Mouse (Mus musculus) urinary bladder, postnatal 25 days (tissue): Measurements from ENCODE around the gene Myh9.
"Not testable (repeated sequence)": the region's sequence is repeated elsewhere in the genome, so short reads cannot be mapped to it uniquely, and the experiment has no call there.

Experiments
- DNase-seq: peaks from one replicate; pipeline ENCODE4 v3.0.0; 2022; ENCODE audit warnings: low spot score

Gene Myh9

DNA sequence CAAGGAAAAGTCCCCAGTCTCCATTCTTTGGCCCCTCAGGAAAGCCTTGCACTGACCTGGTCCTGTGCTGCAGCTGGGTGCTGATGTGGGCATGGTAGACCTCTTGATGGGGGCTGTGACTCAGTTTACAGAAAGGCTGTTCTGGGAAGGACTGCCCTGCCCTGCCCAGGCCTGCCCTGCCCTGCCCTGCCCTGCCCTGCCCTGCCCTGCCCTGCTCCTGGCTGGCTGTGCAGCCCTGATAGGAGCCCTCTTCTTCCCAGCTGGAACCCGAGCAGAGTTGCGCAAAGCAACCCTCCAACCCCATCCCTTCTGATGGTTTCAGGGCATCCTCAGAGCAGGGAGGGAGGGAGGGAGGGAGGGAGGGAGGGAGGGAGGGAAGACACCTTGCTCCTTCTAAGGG lies 86.8 kb downstream of the Myh9 start:
- no peak for DNase-seq

DNA sequence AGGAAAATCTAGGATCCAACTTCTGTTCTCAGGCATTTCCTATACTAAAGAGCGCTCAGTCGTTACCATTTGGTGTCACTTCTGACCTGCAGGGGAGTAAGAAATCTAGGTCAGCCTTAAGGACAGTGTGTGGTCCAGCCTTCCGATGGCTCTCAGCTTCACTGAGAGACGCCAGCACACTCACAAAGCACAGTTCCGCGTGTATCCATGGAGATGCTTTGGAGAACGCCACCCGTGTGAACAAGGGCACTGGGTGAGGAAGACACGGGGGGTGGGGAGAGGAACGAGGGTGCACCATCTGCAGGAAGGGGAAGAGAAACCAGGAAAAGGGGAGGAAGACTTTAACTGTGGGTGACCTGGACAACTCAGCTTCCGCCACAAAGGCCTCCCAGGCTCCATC lies 89.5 kb downstream of the Myh9 start:
- no peak for DNase-seq

DNA sequence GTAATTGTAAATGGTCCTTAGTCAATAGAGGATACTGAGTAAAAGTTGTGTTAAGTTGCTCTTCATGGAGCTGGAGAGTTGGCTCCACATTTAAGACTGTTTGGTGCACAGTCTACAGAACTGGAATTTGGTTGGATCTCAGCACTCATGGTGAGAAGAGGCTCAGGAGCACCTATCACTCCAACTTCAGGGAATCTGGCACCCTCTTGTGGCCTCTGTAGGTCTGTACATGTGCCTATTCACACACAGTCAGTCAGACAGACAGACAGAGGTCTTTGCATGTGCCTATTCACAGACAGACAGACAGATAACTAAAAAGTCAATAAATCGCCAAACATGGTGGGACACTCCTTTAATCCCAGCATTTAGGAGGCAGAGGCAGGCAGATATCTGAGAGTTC lies 91.5 kb downstream of the Myh9 start:
- no peak for DNase-seq

DNA sequence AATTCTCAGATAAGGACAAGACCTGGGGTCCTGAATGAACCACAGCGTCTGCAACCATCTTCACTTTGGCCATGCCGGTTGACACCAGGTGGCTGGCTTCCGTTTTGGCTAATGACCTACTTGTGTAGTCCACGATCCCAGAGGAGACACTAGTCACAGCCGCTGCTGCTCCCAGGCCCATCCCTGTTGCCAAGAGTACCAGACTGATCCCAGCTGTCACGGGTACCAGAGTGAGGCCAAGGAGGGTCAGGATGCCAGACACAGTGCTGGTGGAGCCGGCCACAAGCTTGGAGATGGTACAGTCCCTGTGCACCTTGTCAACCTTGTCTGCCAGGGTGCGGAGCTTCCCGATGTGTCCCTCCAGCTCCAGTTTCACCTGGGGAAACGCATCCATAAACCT lies 92.3 kb downstream of the Myh9 start:
- no peak for DNase-seq

DNA sequence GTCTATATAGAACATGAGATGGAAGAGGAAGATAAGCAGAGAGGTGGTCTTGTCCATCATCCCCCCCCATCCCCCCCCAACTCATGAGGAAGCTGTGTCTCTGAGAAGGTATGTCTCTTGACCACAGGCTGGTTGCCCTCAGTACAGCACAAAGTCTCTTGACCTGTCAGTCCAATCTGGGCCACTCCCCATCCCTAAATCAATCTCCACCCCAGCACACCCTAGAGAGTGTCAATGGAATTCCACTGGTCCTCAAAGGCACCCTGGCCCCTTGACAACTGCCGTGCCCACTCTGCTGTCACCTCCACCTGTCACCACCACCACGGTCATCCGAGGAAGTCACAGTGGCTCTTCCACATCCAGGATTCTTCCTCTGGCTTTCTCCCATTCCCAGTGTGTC lies 93.6 kb downstream of the Myh9 start:
- no peak for DNase-seq

DNA sequence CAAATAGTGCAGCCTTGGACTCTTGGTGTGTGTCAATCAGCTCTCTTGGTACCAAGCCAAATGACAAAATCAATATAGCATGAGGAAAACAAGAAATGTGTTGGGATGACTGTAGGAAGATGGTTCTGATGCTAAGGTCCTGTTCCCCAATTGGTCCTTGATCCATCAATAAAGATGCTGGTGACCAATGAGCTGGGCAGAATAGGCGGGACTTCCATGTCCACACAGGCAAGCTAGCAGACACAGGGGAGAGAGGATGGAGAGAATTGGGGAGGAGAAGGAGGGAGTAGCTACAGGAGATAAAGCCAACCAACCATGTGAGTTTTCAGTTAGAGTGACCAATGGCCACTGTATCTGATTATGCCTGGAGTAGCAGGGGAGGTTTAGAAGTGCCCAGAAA lies 95.6 kb downstream of the Myh9 start:
- DNase-seq = no peak

DNA sequence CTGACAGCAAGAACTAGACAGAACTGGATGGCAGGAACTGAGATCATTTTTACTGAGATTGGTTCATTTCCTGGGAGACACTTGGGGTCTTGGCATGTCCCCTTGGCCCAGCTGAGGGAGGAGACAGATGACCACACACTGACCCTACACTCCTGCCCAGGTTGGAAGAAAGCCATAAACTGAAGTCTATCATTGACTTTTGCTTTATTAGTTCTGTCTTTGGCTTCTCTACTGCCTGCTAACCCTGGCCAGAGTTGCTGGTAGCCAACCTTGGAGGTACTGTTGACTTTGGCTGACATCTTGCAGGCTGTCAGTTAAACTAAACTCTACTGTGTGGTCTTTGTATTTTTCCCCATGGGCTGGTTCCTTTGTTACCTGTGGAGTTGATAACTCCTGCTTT lies 96.9 kb downstream of the Myh9 start:
- DNase-seq = no peak

DNA sequence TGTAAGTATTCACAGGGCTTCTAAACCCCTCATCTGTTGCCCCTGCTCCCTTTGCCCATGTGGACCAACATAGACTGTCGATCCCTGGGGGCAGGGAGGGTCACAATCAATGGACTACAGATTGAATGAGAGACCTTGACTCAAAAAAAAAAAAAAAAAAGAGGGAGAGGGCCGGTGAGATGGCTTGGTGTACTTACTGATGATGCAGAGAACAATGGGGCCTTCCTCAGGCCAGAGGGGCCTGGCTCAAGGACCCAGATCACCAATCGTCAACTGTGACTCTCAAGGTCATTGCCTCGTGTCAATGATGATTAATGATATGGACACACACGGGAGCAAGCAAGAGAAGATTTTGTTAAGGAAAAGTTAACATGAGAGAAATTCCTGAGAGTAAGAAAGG lies 97.3 kb downstream of the Myh9 start:
- DNase-seq = no peak

DNA sequence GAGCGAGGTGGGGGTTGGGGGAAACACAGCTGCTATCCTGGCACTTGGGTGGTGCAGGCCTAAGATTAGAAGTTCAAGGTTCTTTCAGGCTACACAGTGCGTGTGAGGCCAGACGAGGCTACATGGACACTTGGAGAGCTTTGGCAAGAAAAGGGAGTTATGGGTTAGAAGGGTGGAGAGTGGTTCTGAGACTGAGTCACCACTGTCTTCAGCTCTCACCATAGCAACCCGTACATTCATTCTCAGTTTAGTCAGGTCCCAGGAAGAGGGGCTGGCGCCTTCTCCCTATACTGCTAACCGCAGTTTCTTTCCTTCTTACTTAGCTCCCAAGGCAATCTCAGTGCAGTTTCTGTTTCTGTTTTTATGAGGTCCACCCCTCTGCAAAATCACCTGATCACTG lies 100.4 kb downstream of the Myh9 start:
- DNase-seq = not testable (repeated sequence)

DNA sequence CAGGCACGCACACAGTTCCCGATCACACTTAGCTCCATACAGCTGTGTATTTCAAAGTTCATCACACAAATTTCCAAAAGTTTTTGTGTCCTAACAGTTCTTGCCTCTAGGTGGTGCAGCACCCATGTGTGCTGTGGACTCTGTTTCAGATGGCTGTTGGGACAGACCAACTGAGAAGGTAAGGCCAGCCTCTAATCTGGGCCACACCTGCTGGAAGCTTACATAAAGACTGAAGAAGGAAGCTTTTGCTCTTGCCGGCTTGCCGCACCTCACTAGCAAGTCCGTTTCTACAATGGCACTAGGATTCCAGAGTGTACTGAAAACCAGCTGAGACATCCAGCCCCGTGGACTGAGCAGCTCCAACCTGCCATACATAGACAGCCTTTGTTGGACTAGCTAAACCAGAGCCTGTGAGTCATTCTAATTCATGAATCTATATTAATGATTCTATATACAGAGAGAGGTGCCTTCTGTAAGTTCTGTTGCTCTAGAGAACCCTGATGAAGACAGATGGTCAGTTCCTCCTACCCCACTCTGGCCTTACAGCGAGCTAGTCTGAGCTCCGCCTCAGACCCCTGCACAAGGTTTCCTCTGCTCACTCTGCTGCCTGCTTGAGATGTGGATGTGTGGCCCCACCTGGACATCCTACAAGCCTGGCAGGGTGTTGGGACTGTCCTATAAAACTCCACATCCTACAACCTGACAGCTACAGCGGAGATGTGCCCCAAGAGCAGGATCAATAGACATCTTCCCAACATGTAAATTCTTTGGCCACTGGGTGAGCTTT lies 101.3 kb downstream of the Myh9 start:
- DNase-seq = no peak

DNA sequence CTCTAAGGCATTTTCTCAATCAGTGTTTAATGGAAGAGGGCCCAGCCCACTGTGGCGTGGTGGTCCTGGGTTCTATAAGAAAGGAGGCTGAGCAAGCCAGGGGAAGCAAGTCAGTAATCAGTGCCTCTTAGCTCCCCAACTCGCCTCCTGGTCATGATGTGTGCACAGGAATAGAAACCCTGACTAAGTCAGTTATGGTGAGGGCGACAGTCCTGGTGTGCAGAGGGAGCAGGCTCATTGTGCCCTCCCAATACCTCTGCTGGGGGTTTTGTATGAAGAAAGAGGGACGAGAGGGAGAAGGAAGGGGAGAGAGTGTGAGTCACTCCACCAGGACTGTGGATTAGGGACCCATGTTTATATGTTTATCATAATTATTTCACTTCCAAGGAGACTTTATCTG lies 108.1 kb downstream of the Myh9 start:
- DNase-seq = not testable (repeated sequence)

DNA sequence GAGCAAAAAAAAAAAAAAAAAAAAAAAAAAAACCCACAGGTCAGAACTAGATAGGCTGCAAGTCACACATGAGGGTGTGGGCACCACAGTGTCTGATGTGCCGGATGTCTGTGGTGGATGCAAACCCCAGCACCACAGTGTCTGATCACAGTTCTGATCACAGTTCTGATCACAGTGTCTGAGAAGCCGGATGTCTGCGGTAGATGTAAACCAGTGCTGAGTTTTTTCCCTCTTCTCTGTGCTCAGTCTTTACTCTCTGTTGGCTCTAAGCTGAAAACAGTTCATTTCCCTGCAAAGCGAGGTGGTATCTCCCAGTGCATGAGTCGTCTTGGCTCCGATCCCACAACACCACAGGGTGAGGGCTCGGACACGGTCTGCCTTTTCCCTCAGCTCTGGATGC lies 108.6 kb downstream of the Myh9 start:
- DNase-seq = not testable (repeated sequence)

DNA sequence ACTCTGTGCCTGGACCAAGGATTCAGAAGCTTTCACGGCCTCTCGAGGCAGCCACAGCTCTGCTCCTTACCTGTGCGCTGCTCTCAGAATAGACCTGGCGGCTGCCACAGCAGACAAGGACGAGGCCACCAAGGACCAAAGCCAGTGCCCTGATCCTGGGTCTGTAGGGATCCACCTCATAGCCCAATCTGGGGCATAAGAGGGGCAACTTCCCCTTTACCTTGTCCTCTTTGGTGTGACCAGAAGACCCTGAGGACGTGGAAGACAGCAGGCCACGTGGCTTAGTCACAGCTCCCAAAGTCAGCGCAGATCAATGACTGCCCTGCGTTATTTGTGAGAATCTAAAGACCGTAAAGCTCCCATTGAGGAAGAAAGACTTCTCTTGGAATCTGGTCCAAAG lies 109.1 kb downstream of the Myh9 start:
- not testable (repeated sequence) for DNase-seq

DNA sequence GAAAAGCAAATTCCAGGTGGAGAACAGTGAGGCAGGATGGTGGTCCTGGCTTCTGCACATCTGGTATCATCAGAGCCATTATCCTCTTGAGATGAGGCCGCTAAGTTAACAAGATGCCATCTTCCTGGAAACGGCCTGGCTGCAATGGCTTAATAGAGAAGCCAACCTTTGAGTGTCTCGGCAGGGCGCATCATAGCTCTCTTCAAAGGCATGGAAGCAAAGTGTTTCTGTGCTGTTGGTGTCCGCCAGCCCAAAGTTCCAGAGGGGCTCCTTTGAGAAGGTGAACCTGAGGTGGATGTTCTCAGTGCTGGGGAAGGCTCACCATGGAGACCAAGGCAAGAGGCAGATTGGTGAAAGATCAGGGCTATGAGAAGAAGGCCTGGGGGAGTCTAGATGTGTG lies 110.4 kb downstream of the Myh9 start:
- no peak for DNase-seq

DNA sequence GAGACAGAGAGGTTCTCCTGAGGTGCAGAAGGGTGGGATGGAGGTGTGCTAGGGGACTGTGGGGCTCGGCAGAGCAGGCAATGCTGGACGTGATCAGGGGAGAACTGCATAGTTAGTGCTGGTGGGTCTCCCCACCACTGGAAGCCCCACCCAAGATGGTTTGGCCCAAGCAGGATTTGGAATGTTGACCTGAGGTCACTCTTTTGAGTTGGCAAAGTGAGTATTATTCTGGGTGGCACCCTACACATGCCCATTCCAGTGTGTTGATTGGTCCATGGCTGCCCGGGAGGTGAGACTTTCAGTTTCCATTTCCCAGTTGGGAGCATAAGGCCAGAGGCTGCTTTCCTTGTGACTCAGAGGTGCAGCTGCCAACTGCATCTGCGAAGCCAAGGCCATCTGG lies 113.2 kb downstream of the Myh9 start, which contains the start of gene Apol9b:
Gene Apol9b, plus strand, starts transcription at position 301 of the 400 bp plus-strand sequence.
- DNase-seq = not testable (repeated sequence)

DNA sequence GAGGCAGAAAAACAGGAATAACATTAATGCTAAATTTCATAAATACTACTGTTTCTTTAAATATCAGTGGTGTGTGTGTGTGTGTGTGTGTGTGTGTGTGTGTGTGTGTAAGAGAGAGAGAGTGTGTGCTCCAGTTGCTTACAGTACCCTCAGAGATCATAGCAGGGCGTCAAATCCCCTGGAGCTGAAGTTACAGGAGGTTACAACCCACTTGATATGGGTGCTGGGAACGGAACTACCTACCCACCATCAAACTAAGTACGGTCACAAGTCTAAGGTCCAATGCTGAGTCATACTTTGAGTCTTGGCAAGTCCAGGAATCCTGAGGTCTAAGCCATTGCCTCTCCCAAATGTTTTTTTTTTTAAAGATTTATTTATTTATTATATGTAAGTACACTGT lies 114.2 kb downstream of the Myh9 start:
- DNase-seq = not testable (repeated sequence)

DNA sequence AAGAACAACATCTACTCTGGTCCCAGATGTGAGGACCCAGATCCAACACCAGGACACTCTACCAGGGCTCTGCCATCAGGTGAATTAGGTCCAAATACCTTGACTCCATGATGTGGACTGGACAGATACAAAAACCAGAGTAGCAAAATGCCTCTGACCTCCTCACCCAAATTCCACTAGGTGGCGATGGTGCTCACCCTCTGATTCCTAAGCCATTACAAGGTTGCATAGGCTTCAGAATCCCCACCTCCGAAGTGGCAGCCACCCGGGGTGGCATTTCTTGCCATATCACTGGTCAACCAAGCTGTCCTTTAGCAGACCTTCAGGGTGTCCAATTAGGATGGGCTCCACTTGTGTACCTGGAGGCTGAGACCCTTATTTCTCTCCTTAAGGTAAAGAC lies 114.8 kb downstream of the Myh9 start:
- DNase-seq = not testable (repeated sequence)

DNA sequence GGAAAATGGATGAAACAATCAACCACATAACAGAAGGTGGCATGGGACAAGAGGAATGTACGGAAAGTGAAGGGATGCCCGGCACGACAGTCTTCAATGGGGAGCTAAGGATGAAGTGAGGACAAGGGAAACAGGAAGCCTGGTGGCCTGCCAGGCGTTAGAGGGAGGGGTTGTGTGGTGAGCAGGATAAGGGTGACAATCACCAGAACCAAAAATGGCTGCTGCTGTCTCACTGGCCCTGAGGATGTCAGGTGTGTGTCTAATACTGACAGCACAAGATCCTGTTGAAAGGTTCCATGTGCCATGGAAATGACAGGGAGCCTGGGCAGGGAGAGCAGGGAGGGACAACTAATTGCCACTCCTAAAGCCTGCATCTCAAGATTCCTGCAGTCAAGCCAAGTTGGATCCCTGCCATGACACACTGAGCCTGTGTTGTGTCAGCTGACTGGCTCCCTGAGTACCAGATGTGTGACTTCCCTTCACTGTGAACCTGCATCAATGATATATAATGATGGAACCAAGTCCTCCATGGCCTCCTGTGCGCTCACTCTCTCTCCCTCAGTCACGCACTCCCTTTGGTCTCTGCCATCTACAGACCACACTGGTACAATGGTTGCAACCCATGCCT lies 116.5 kb downstream of the Myh9 start:
- not testable (repeated sequence) for DNase-seq

DNA sequence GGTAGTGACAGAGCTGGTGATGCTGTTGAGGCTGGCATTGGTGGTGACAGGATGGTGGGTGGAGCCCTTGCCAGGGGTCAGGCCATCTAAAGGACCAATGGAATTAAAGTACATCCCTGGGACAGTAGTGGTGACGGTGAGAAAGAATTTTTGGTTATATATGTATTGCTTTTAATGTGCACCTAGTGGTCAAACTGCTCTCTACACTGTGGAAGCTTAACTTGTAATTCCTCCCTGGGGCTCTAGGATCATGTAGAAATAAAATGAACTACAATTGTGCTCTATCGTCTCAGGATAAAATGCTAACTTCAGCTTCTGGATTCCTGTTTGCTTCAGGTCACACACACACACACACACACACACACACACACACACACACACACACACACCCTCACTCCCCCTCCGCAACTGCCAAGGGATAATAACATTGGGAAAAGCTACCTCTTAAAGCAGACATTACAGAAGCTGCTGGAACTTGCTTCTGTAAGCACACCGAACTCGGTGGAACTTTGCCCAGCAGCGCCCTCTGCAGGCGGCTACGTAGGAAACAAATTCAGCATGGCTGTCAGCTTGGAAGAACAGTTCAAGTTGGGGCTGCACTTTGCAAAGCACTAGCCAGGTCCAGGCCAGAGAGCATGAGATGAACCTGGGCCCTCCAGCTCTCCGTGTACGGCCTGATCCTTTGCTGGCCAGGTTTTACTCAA lies 117.6 kb downstream of the Myh9 start:
- DNase-seq = not testable (repeated sequence)

DNA sequence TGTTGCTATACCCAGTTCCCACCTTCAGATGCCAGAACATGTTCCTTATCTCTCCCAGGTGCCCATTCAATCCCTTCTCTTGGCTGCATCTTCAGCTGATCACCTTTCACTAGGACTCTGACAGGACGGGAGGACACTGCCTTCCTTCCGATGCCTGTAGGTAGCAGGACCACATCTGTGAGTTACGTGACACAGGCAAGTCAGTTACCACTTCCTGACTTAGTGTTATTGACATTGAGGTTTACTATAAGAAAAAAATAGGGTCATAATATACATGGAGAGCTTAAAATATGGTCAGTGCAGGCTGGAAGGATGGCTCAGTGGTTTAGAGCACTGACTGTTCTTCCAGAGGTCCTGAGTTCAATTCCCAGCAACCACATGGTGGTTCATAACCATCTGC lies 120.5 kb downstream of the Myh9 start:
- not testable (repeated sequence) for DNase-seq

DNA sequence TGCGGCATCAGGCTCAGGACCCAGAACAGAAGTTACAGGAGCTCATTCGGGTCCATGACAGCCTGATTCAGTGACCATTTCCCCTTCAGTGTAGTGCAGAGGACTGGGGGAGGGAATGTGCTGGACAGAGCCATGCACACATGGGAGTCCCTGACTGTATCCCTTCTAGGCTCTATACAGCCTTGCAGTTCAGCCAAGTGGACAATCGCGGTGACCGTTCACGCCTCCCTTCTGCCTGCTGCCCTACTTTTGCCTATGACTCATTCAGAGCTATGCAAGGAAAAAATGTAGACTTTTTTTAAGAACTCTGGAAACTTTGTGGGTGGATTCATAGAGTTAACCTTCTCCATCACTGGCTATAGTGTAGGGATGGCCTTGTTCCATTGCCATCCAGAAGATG lies 123.7 kb downstream of the Myh9 start:
- not testable (repeated sequence) for DNase-seq
